Mouse (Mus musculus): Measurements from ENCODE around the gene Zfp462. TPM values are rescaled to one million over a fixed set of nuclear protein-coding genes. Genes with fewer than 3 reads are reported as not detected.
"Not testable (repeated sequence)": the region's sequence is repeated elsewhere in the genome, so short reads cannot be mapped to it uniquely, and the experiment has no call there.

The Zfp462 gene
- polyA plus RNA-seq, 1 experiment from 2014 or later = 14.8 TPM

GRCm38 (mm10) chr4:54986671-54987070 is 41.8 kb downstream of the Zfp462 start:
- no peak for DNase-seq (ENCODE audit: low spot score)

GRCm38 (mm10) chr4:54987256-54987655 is 42.4 kb downstream of the Zfp462 start:
- no peak overlapping the region for H3K4me3 ChIP-seq
- 71% methylated on average over 3 of the region's 3 CpGs for WGBS
- H3K9me3 ChIP-seq = no peaks in the 10 kb centered on the region
- H3K27ac ChIP-seq (replicated peaks) = no peak overlapping the region
- no peak for DNase-seq (ENCODE audit: low spot score)
- H3K4me1 ChIP-seq = peaks cover 6% of the 10 kb centered on the region; the same call in 1 of the 2 replicates
- H3K36me3 ChIP-seq (replicated peaks) = peaks cover 73% of the 10 kb centered on the region
- H3K27me3 ChIP-seq (replicated peaks; ENCODE audit: low read depth, poor library complexity, severe bottlenecking) = no peaks in the 10 kb centered on the region

More at GRCm38 (mm10) chr4:54986671-54987070, 41.8 kb downstream of the Zfp462 start:
- Histone ChIP-seq H3K36me3 (replicated peaks) (peaks cover 67% of the 10 kb centered on the region), H3K4me1 (peaks cover 10% of the 10 kb centered on the region), H3K27me3 (replicated peaks; ENCODE audit: low read depth, poor library complexity, severe bottlenecking) (no peaks in the 10 kb centered on the region), H3K4me3 (no peak overlapping the region), H3K9me3 (no peaks in the 10 kb centered on the region), H3K27ac (replicated peaks) (no peak overlapping the region)
- 91% methylated on average over 4 of the region's 4 CpGs for WGBS

- Histone ChIP-seq H3K27me3 (replicated peaks; ENCODE audit: low read depth, poor library complexity, severe bottlenecking) (no peaks in the 10 kb centered on the region), H3K27ac (replicated peaks) (no peak overlapping the region), H3K4me1 (peaks cover 6% of the 10 kb centered on the region; the same call in 1 of the 2 replicates), H3K36me3 (replicated peaks) (peaks cover 72% of the 10 kb centered on the region), H3K9me3 (no peaks in the 10 kb centered on the region), H3K4me3 (no peak overlapping the region)
- DNase-seq (ENCODE audit: low spot score) = no peak
- WGBS = 96% methylated on average over 1 of the region's 1 CpGs
Measured at GRCm38 (mm10) chr4:54987926-54988325, 43.1 kb downstream of the Zfp462 start.

GRCm38 (mm10) chr4:54991973-54992372 is 47.1 kb downstream of the Zfp462 start:
- Histone ChIP-seq H3K4me1 (peaks cover 3% of the 10 kb centered on the region; the same call in 1 of the 2 replicates), H3K27ac (replicated peaks) (no peak overlapping the region), H3K4me3 (no peak overlapping the region), H3K36me3 (replicated peaks) (peaks cover 75% of the 10 kb centered on the region), H3K27me3 (replicated peaks; ENCODE audit: low read depth, poor library complexity, severe bottlenecking) (no peaks in the 10 kb centered on the region), H3K9me3 (no peaks in the 10 kb centered on the region)
- DNase-seq (ENCODE audit: low spot score) = no peak
- 71% methylated on average over 5 of the region's 5 CpGs for WGBS

DNA sequence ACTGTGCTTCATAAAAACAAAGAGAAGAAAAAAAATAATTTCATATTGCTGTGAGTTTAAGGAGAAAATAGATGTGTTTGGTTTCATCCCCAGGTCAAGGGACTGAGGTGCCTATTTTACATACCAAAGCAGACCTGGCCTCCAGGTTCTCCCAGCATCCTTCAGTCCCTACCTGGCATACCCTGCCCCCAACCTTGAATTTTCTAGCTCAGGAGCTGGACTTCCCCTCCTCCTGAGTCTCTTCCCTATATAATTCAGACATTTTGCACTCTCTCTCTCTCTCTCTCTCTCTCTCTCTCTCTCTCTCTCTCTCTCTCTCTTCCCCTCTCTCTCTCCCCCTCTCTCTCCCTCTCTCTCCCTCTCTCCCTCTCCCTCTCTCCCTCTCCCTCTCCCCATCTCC is 48.2 kb downstream of the Zfp462 start:
- H3K36me3 ChIP-seq (replicated peaks) = peaks cover 79% of the 10 kb centered on the region
- not testable (repeated sequence) for DNase-seq (ENCODE audit: low spot score); H3K4me3 ChIP-seq

GRCm38 (mm10) chr4:54995258-54995657 is 50.4 kb downstream of the Zfp462 start:
- H3K4me3 ChIP-seq = no peak overlapping the region
- 95% methylated on average over 1 of the region's 1 CpGs for WGBS
- peaks cover 90% of the 10 kb centered on the region for H3K36me3 ChIP-seq (replicated peaks)
- H3K4me1 ChIP-seq = 0 out of 2 replicates have a peak, but pooled peaks cover 3% of the 10 kb centered on the region
- DNase-seq (ENCODE audit: low spot score) = no peak
- H3K9me3 ChIP-seq = no peaks in the 10 kb centered on the region
- H3K27ac ChIP-seq (replicated peaks) = no peak overlapping the region
- H3K27me3 ChIP-seq (replicated peaks; ENCODE audit: low read depth, poor library complexity, severe bottlenecking) = no peaks in the 10 kb centered on the region

More for the DNA sequence above, 48.2 kb downstream of the Zfp462 start:
- H3K4me1 ChIP-seq; H3K27me3 ChIP-seq (replicated peaks; ENCODE audit: low read depth, poor library complexity, severe bottlenecking); H3K9me3 ChIP-seq; H3K27ac ChIP-seq (replicated peaks): not testable (repeated sequence)

GRCm38 (mm10) chr4:54996064-54996463 is 51.2 kb downstream of the Zfp462 start:
- 0 out of 2 replicates have a peak, but pooled peaks cover 3% of the 10 kb centered on the region for H3K4me1 ChIP-seq
- no peak for DNase-seq (ENCODE audit: low spot score)
- H3K9me3 ChIP-seq = no peaks in the 10 kb centered on the region
- peaks cover 92% of the 10 kb centered on the region for H3K36me3 ChIP-seq (replicated peaks)
- H3K27me3 ChIP-seq (replicated peaks; ENCODE audit: low read depth, poor library complexity, severe bottlenecking) = no peaks in the 10 kb centered on the region
- 95% methylated on average over 2 of the region's 2 CpGs for WGBS
- no peak overlapping the region for H3K27ac ChIP-seq (replicated peaks)
- no peak overlapping the region for H3K4me3 ChIP-seq

- no peak for DNase-seq (ENCODE audit: low spot score)
- H3K27ac ChIP-seq (replicated peaks) = no peak overlapping the region
- H3K27me3 ChIP-seq (replicated peaks; ENCODE audit: low read depth, poor library complexity, severe bottlenecking) = no peaks in the 10 kb centered on the region
- H3K4me1 ChIP-seq = peaks cover 7% of the 10 kb centered on the region
- H3K4me3 ChIP-seq = no peak overlapping the region
- H3K36me3 ChIP-seq (replicated peaks) = peaks cover 91% of the 10 kb centered on the region
- no peaks in the 10 kb centered on the region for H3K9me3 ChIP-seq
- whole genome bisulfite sequencing = 85% methylated on average over 9 of the region's 9 CpGs
Measured at GRCm38 (mm10) chr4:54998146-54998841, 53.4 kb downstream of the Zfp462 start.

- H3K4me3 ChIP-seq = no peak overlapping the region
- no peak for DNase-seq (ENCODE audit: low spot score)
- H3K27ac ChIP-seq (replicated peaks) = no peak overlapping the region
- H3K4me1 ChIP-seq = peaks cover 19% of the 10 kb centered on the region
- 96% methylated on average over 5 of the region's 5 CpGs for WGBS
- peaks cover 91% of the 10 kb centered on the region for H3K36me3 ChIP-seq (replicated peaks)
- H3K9me3 ChIP-seq = no peaks in the 10 kb centered on the region
- no peaks in the 10 kb centered on the region for H3K27me3 ChIP-seq (replicated peaks; ENCODE audit: low read depth, poor library complexity, severe bottlenecking)
Measured at GRCm38 (mm10) chr4:54999556-54999955, 54.7 kb downstream of the Zfp462 start.

DNA sequence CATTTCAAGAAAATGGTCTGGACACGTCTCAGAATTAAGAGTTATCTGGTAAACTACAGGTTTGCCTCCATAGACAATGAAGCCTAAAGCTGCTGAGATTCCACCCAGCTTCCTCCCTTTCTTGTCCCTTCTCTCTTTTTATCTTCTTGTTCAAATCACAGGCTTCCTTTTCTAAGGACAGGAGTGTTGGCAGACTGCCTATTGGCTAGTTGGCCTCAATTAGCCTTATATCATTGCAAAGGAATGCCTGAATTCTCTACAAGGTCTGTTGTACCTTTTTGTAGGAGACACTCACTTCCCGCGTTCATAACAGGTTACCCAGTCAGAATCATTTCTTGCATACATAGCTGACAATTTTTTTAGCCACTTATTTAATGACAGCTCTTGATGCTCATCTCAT is 56.5 kb downstream of the Zfp462 start:
- no peak for DNase-seq (ENCODE audit: low spot score)
- Histone ChIP-seq H3K36me3 (replicated peaks) (peaks cover 82% of the 10 kb centered on the region), H3K9me3 (no peaks in the 10 kb centered on the region), H3K4me1 (peaks cover 37% of the 10 kb centered on the region), H3K27ac (replicated peaks) (no peak overlapping the region), H3K4me3 (no peak overlapping the region), H3K27me3 (replicated peaks; ENCODE audit: low read depth, poor library complexity, severe bottlenecking) (no peaks in the 10 kb centered on the region)
- WGBS = 91% methylated on average over 3 of the region's 3 CpGs

- peaks cover 81% of the 10 kb centered on the region for H3K36me3 ChIP-seq (replicated peaks)
- no peaks in the 10 kb centered on the region for H3K9me3 ChIP-seq
- WGBS = 75% methylated on average over 6 of the region's 6 CpGs
- no peaks in the 10 kb centered on the region for H3K27me3 ChIP-seq (replicated peaks; ENCODE audit: low read depth, poor library complexity, severe bottlenecking)
- no peak overlapping the region for H3K4me3 ChIP-seq
- peak overlapping the region; percentile 24; the same call in 1 of the 2 replicates for H3K27ac ChIP-seq (replicated peaks)
- no peak for DNase-seq (ENCODE audit: low spot score)
- H3K4me1 ChIP-seq = peaks cover 39% of the 10 kb centered on the region
Measured at GRCm38 (mm10) chr4:55003128-55003527, 58.3 kb downstream of the Zfp462 start.

DNA sequence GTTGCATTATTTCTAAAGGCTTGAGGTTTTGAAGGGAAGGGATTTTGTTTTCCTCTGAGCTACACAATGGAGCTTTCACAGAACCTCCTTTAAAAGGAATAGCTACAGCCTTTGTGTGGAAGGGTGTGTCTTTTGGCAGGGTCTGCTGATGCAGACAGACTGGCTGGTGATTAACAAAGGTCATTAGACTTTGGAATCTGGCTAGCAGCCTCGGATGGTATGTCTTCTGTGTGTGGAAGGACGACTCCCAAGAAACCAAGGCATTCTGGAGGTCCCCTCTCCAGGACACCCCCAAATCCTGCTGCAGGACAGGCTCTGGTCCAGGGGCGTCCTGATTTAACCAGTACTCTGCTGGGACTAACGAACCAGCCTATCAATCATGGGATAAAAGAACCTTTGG is 60.2 kb downstream of the Zfp462 start:
- Histone ChIP-seq H3K4me1 (peaks cover 39% of the 10 kb centered on the region), H3K4me3 (peak overlapping the region; percentile 36), H3K9me3 (no peaks in the 10 kb centered on the region), H3K36me3 (replicated peaks) (peaks cover 84% of the 10 kb centered on the region), H3K27ac (replicated peaks) (peak overlapping the region; percentile 86), H3K27me3 (replicated peaks; ENCODE audit: low read depth, poor library complexity, severe bottlenecking) (no peaks in the 10 kb centered on the region)
- DNase-seq (ENCODE audit: low spot score) = no peak
- WGBS = 22% methylated on average over 4 of the region's 4 CpGs

DNA sequence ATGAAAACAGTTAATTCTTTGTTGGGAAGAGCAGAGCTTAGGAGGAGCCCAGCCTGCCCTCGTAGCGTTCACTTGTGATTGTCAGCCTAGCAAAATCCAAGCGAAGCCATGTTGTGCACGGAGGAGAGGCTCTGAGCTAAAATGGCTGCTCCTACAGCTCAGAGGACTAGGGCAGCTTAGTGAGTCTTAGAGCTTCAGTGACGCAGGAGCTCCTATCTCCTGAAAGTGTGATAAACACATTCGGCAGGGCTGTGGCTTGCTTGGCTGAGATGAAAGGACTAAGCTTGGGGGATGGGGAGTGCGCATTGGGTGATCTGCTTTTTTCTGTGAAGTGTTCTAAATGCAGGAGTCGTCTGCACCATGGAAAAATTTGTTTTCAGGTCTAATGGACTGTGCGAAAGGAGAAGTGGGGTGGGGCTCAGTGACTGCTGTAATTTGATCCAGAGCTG is 60.7 kb downstream of the Zfp462 start:
- Histone ChIP-seq H3K4me1 (peaks cover 39% of the 10 kb centered on the region), H3K4me3 (peak overlapping the region; percentile 36), H3K36me3 (replicated peaks) (peaks cover 84% of the 10 kb centered on the region), H3K27ac (replicated peaks) (peak overlapping the region; percentile 86), H3K9me3 (no peaks in the 10 kb centered on the region), H3K27me3 (replicated peaks; ENCODE audit: low read depth, poor library complexity, severe bottlenecking) (no peaks in the 10 kb centered on the region)
- peak; percentile 50 for DNase-seq (ENCODE audit: low spot score)
- WGBS = 20% methylated on average over 9 of the region's 9 CpGs

Measured in embryonic facial prominence, embryonic 10.5 days (tissue).